Mouse (Mus musculus) forebrain, embryonic 11.5 days (tissue): ENCODE data around the gene Armc3. TPM values are rescaled to one million over a fixed set of nuclear protein-coding genes. Genes with fewer than 3 reads are reported as not detected.
A peak's percentile ranks its signal among the peaks of the same experiment; 100 is the strongest.

Experiments
- ATAC-seq: fragments of 200-750 bp; cut with Nextera tagmentation; replicated peaks from 2 replicates; pipeline ENCODE4 v1.8.0; 2017; ENCODE audit warnings: moderate TSS enrichment; ENCODE audit not compliant: low FRiP score
- DNase-seq: peaks from one replicate; pipeline ENCODE4 v3.0.0-alpha.2; 2017; ENCODE audit warnings: low spot score
- H3K27ac ChIP-seq: fragments of 300-500 bp; sonication (generic); 2 replicates; pipeline ENCODE4 v1.5.1; 2014; ENCODE audit warnings: low read depth, low read length
- H3K27me3 ChIP-seq: fragments of 300-500 bp; sonication (generic); 2 replicates; pipeline ENCODE4 v1.6.1; 2014; ENCODE audit warnings: mild to moderate bottlenecking, low read length, mixed read lengths; ENCODE audit not compliant: control insufficient read depth, insufficient read depth
- H3K36me3 ChIP-seq: fragments of 300-500 bp; sonication (generic); 2 replicates; pipeline ENCODE4 v1.6.1; 2014; ENCODE audit warnings: mild to moderate bottlenecking, low read length, moderate library complexity, mixed read lengths; ENCODE audit not compliant: control insufficient read depth, insufficient read depth
- H3K4me1 ChIP-seq: fragments of 300-500 bp; sonication (generic); replicated peaks from 2 replicates; pipeline ENCODE4 v1.6.1; 2014; ENCODE audit warnings: low read length, mixed read lengths; ENCODE audit not compliant: control insufficient read depth, insufficient read depth
- H3K4me2 ChIP-seq: fragments of 300-500 bp; sonication (generic); 2 replicates; pipeline ENCODE4 v1.6.1; 2014; ENCODE audit warnings: low read depth, mild to moderate bottlenecking, low read length, moderate library complexity, mixed read lengths; ENCODE audit not compliant: severe bottlenecking
- H3K4me3 ChIP-seq: fragments of 300-500 bp; sonication (generic); 2 replicates; pipeline ENCODE4 v1.5.1; 2014; ENCODE audit warnings: low read depth, low read length
- H3K9ac ChIP-seq: fragments of 300-500 bp; sonication (generic); 2 replicates; pipeline ENCODE4 v1.6.1; 2014; ENCODE audit warnings: low read length
- H3K9me3 ChIP-seq: fragments of 300-500 bp; sonication (generic); 2 replicates; pipeline ENCODE4 v1.6.1; 2016; ENCODE audit warnings: low read length, mixed read lengths; ENCODE audit not compliant: control insufficient read depth
- WGBS: fragments of 180-500 bp; shearing (Covaris S2); extraction: QIAGEN DNeasy Blood & Tissue Kit; methylation state at CpG from one replicate; pipeline ENCODE4 v1.1.7; 2014; 5-methylcytosine and 5-hydroxymethylcytosine counted together
- polyA plus RNA-seq: library from polyadenylated mRNA; unstranded; fragments of >200 nt; fragmentation: Nextera tagmentation; extraction: Ambion mirVana; gene quantifications from 2 replicates; pipeline ENCODE4 v1.2.1, GENCODE M21; 2014

Gene Armc3
- polyA plus RNA-seq, 1 experiment from 2014 or later, result 0.49 TPM

- DNase-seq (no peak), ATAC-seq (no peak)
- Histone ChIP-seq H3K4me1 (no peaks in the 10 kb centered on the region), H3K36me3 (no peaks in the 10 kb centered on the region), H3K4me3 (no peak overlapping the region), H3K27me3 (no peaks in the 10 kb centered on the region), H3K4me2 (no peak overlapping the region), H3K9ac (no peak overlapping the region), H3K9me3 (peaks cover 4% of the 10 kb centered on the region; the same call in 1 of the 2 replicates), H3K27ac (no peak overlapping the region)
- 80% methylated on average over 3 of the region's 3 CpGs for WGBS
Observed at GRCm38 (mm10) chr2:19319284-19319683, 120.2 kb downstream of the Armc3 start.

GRCm38 (mm10) chr2:19322448-19322847 lies 123.3 kb downstream of the Armc3 start:
- Histone ChIP-seq H3K36me3 (no peaks in the 10 kb centered on the region), H3K4me1 (no peaks in the 10 kb centered on the region), H3K9ac (no peak overlapping the region), H3K9me3 (no peaks in the 10 kb centered on the region), H3K4me2 (no peak overlapping the region), H3K4me3 (no peak overlapping the region), H3K27me3 (no peaks in the 10 kb centered on the region), H3K27ac (no peak overlapping the region)
- ATAC-seq, result no peak
- no peak for DNase-seq
- 83% methylated on average over 9 of the region's 9 CpGs for WGBS

- no peaks in the 10 kb centered on the region for H3K27me3 ChIP-seq
Observed at GRCm38 (mm10) chr2:19326376-19326775, 127.3 kb downstream of the Armc3 start.

GRCm38 (mm10) chr2:19327811-19328210 lies 128.7 kb downstream of the Armc3 start:
- no peaks in the 10 kb centered on the region for H3K9me3 ChIP-seq
- no peaks in the 10 kb centered on the region for H3K4me1 ChIP-seq
- WGBS, result 87% methylated on average over 4 of the region's 4 CpGs
- DNase-seq (no peak), ATAC-seq (no peak)
- H3K27me3 ChIP-seq, result no peaks in the 10 kb centered on the region
- H3K4me3 ChIP-seq, result no peak overlapping the region
- no peak overlapping the region for H3K4me2 ChIP-seq
- H3K36me3 ChIP-seq, result no peaks in the 10 kb centered on the region
- H3K9ac ChIP-seq, result no peak overlapping the region
- no peak overlapping the region for H3K27ac ChIP-seq

More at GRCm38 (mm10) chr2:19326376-19326775, 127.3 kb downstream of the Armc3 start:
- DNase-seq (no peak), ATAC-seq (no peak)
- WGBS, result 78% methylated on average over 1 of the region's 1 CpGs
- Histone ChIP-seq H3K9ac (no peak overlapping the region), H3K4me1 (no peaks in the 10 kb centered on the region), H3K4me3 (no peak overlapping the region), H3K9me3 (no peaks in the 10 kb centered on the region), H3K27ac (no peak overlapping the region), H3K36me3 (no peaks in the 10 kb centered on the region), H3K4me2 (no peak overlapping the region)

- H3K4me3 ChIP-seq, result no peak overlapping the region
- H3K9ac ChIP-seq, result no peak overlapping the region
- DNase-seq (no peak), ATAC-seq (peak; percentile 30; the same call in 1 of the 2 replicates)
- no peaks in the 10 kb centered on the region for H3K36me3 ChIP-seq
- H3K27ac ChIP-seq, result no peak overlapping the region
- H3K27me3 ChIP-seq, result no peaks in the 10 kb centered on the region
- H3K9me3 ChIP-seq, result no peaks in the 10 kb centered on the region
- 50% methylated on average over 10 of the region's 10 CpGs for WGBS
- no peak overlapping the region for H3K4me2 ChIP-seq
- no peaks in the 10 kb centered on the region for H3K4me1 ChIP-seq
Observed at GRCm38 (mm10) chr2:19343901-19344635, 145.0 kb downstream of the Armc3 start.

GRCm38 (mm10) chr2:19344636-19345413 lies 145.7 kb downstream of the Armc3 start:
- Histone ChIP-seq H3K4me2 (peak overlapping the region; percentile 32), H3K4me3 (no peak overlapping the region), H3K36me3 (no peaks in the 10 kb centered on the region), H3K27ac (no peak overlapping the region), H3K9me3 (no peaks in the 10 kb centered on the region), H3K4me1 (no peaks in the 10 kb centered on the region), H3K27me3 (no peaks in the 10 kb centered on the region), H3K9ac (no peak overlapping the region; the same call in 1 of the 2 replicates)
- 25% methylated on average over 17 of the region's 20 CpGs for WGBS
- ATAC-seq, result peak; percentile 87
- DNase-seq, result peak; percentile 88

GRCm38 (mm10) chr2:19345414-19345964 lies 146.4 kb downstream of the Armc3 start:
- H3K4me3 ChIP-seq, result no peak overlapping the region
- no peaks in the 10 kb centered on the region for H3K9me3 ChIP-seq
- 79% methylated on average over 5 of the region's 5 CpGs for WGBS
- no peak overlapping the region for H3K4me2 ChIP-seq
- no peak overlapping the region for H3K27ac ChIP-seq
- H3K4me1 ChIP-seq, result no peaks in the 10 kb centered on the region
- DNase-seq, result no peak
- no peaks in the 10 kb centered on the region for H3K36me3 ChIP-seq
- H3K9ac ChIP-seq, result no peak overlapping the region
- no peaks in the 10 kb centered on the region for H3K27me3 ChIP-seq
- ATAC-seq, result no peak

GRCm38 (mm10) chr2:19348454-19348853 lies 149.4 kb downstream of the Armc3 start:
- no peak overlapping the region for H3K4me3 ChIP-seq
- DNase-seq (no peak), ATAC-seq (no peak)
- H3K4me2 ChIP-seq, result no peak overlapping the region
- no peaks in the 10 kb centered on the region for H3K36me3 ChIP-seq
- no peak overlapping the region for H3K27ac ChIP-seq
- no peaks in the 10 kb centered on the region for H3K27me3 ChIP-seq
- no peaks in the 10 kb centered on the region for H3K9me3 ChIP-seq
- H3K4me1 ChIP-seq, result no peaks in the 10 kb centered on the region
- H3K9ac ChIP-seq, result no peak overlapping the region
- 87% methylated on average over 3 of the region's 3 CpGs for WGBS
